Mouse (Mus musculus): Measurements from ENCODE around the gene Cdca3.

The Cdca3 gene

GRCm38 (mm10) chr6:124863658-124864298, 34.4 kb downstream of the Cdca3 start, which contains the start of gene Gpr162:
Gene Gpr162 (minus strand): TSS chr6:124863983.
- DNase-seq (ENCODE audit: low spot score in 2 of 2): peak; percentile 71 to 73

- no peak for DNase-seq (ENCODE audit: low spot score in 2 of 2)
These were observed 36.5 kb downstream of the Cdca3 start for GRCm38 (mm10) chr6:124865766-124866362.

GRCm38 (mm10) chr6:124866560-124866959, 37.2 kb downstream of the Cdca3 start:
- no peak for DNase-seq (ENCODE audit: low spot score in 2 of 2)

- no peak for DNase-seq (ENCODE audit: low spot score in 2 of 2)
These were observed 45.0 kb downstream of the Cdca3 start for GRCm38 (mm10) chr6:124874348-124874747.

- DNase-seq (ENCODE audit: low spot score in 2 of 2): peak; percentile 71 to 82
These were observed 50.0 kb downstream of the Cdca3 start for GRCm38 (mm10) chr6:124879390-124879789.

GRCm38 (mm10) chr6:124881821-124882220, 52.5 kb downstream of the Cdca3 start:
- no peak for DNase-seq (ENCODE audit: low spot score in 2 of 2)

All from thymus, postnatal 10 days (tissue).